Comparison of ENCODE assay signal across 10 mouse cellular contexts in the genomic region with DNA sequence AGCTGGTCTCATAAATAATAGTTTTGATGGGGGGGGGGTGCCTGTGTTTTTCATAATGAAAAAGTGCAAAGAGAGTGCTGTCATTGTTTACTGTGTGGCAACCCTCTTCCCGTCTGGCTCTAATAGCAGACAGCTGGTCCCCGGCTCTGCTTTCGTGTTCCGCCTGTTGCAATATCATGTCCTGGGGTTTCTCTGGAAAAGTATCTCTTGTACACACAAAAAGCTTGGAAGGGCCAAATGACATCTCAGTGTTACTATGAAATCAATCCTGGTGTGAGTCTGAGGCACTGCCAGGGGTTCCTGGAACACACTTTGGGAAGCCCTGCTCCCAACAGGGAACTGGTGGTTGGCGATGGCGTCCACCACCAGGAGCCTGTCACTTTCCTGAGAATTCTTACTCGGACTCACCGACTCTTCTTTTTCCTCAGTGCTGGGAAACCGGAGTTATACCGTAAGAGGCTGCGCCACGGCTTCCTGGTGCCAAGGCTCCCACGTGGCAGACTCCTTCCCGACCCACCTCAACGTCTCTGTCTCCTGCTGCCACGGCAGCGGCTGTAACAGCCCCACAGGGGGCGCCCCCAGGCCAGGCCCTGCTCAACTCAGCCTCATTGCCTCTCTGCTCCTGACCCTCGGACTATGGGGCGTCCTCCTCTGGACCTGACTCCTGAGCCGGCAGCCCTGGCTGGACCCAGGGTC. TPM values are rescaled to one million over a fixed set of nuclear protein-coding genes. Genes with fewer than 3 reads are reported as not detected.
DNase-seq lines count a peak whose midpoint lies in the region; ATAC-seq and TF ChIP-seq lines count a peak whose summit lies in the region.
"Had no signal": no experiment of that assay in that cellular context is flagged by ENCODE, and none has a peak within 500 bp of the region (broad histone marks: within the 10 kb centered on the region; RNA-seq: fewer than 3 reads in every experiment).

No protein-coding gene starts in this region.

- no peak for DNase-seq in hindbrain, embryonic 11.5 days (ENCODE audit: low spot score)
- peak; percentile 34 for DNase-seq in thymus, postnatal 4 days
- DNase-seq in thymus, postnatal 14 days = no peak
- DNase-seq in layer of hippocampus, adult 2 months (ENCODE audit: low spot score in 2 of 2) = peak; percentile 69 to 71
- no peak for DNase-seq in adrenal gland, postnatal 10 days
- no peak for DNase-seq in urinary bladder, postnatal 14 days (ENCODE audit: low spot score)
- no peak for DNase-seq in adrenal gland, postnatal 36 days
- DNase-seq: heart, postnatal 36 days had no signal

- H3K4me3 ChIP-seq in hindbrain, embryonic 13.5 days = no peak overlapping the region
- no peak overlapping the region for H3K4me3 ChIP-seq in hindbrain, embryonic 11.5 days (ENCODE audit: low read depth, low read length)
- peak overlapping the region; percentile 19; the same call in 1 of the 2 replicates for H3K4me3 ChIP-seq in layer of hippocampus, adult 2 months

- 0 out of 2 replicates have a peak overlapping the region, but pooled peaks have one; percentile 17 for H3K4me2 ChIP-seq in hindbrain, embryonic 13.5 days
- no peak overlapping the region for H3K4me2 ChIP-seq in hindbrain, embryonic 11.5 days (replicated peaks; ENCODE audit: low read depth, low read length)

- H3K4me1 ChIP-seq in hindbrain, embryonic 13.5 days (replicated peaks) = peaks cover 21% of the 10 kb centered on the region
- no peaks in the 10 kb centered on the region; the same call in 1 of the 2 replicates for H3K4me1 ChIP-seq in hindbrain, embryonic 11.5 days (replicated peaks; ENCODE audit: control insufficient read depth, insufficient read depth, low read length)

- no peaks in the 10 kb centered on the region for H3K9me3 ChIP-seq in hindbrain, embryonic 13.5 days
- no peaks in the 10 kb centered on the region for H3K9me3 ChIP-seq in hindbrain, embryonic 11.5 days (ENCODE audit: control insufficient read depth, low read length)

- TF ChIP-seq CTCF in layer of hippocampus, adult 2 months (conservative IDR thresholded peaks at IDR 0.05) = peak; percentile 76

- no peaks in the 10 kb centered on the region for H3K36me3 ChIP-seq in hindbrain, embryonic 13.5 days
- no peaks in the 10 kb centered on the region for H3K36me3 ChIP-seq in hindbrain, embryonic 11.5 days (ENCODE audit: control insufficient read depth, insufficient read depth, low read length)

- no peaks in the 10 kb centered on the region for H3K27me3 ChIP-seq in hindbrain, embryonic 13.5 days
- H3K27me3 ChIP-seq in hindbrain, embryonic 11.5 days (ENCODE audit: control insufficient read depth, insufficient read depth, low read length) = no peaks in the 10 kb centered on the region; the same call in 1 of the 2 replicates

- no peak overlapping the region; the same call in 1 of the 2 replicates for H3K27ac ChIP-seq in hindbrain, embryonic 13.5 days
- H3K27ac ChIP-seq in hindbrain, embryonic 11.5 days (ENCODE audit: low read depth, low read length) = no peak overlapping the region
- peak overlapping the region; percentile 52; the same call in 1 of the 2 replicates for H3K27ac ChIP-seq in layer of hippocampus, adult 2 months

- 33% methylated on average over 21 of the region's 21 CpGs for WGBS in hindbrain, embryonic 13.5 days
- WGBS in hindbrain, embryonic 11.5 days = 38% methylated on average over 20 of the region's 21 CpGs

- no peak overlapping the region for H3K9ac ChIP-seq in hindbrain, embryonic 13.5 days
- no peak overlapping the region for H3K9ac ChIP-seq in hindbrain, embryonic 11.5 days (ENCODE audit: low read depth, low read length)

- ATAC-seq in hindbrain, embryonic 13.5 days (ENCODE audit: low FRiP score) = no peak
- ATAC-seq in hindbrain, embryonic 11.5 days (ENCODE audit: low FRiP score) = no peak

RNA-seq across cellular contexts. Expression of a gene that starts 6.9 kb away (rescaled TPM):
- polyA plus RNA-seq in hindbrain, embryonic 13.5 days (2015; fragmentation: Nextera tagmentation; extraction: Ambion mirVana) = 67.2 and 67.9 TPM in 2 replicates
- 8.8 and 12.6 TPM in 2 replicates for polyA plus RNA-seq in hindbrain, embryonic 11.5 days (2014; fragmentation: Nextera tagmentation; extraction: Ambion mirVana)
- total RNA-seq in layer of hippocampus, adult 2 months (2021) = 100 to 1,000 TPM; 128 to 132 TPM
- total RNA-seq in adrenal gland, postnatal 10 days (2021) = 1 to 10 TPM; 6.4 to 8.6 TPM
- total RNA-seq in adrenal gland, postnatal 36 days (2021) = 1 to 10 TPM; 2.8 to 3.6 TPM

RNA-seq across cellular contexts. Expression of a gene that starts 12.7 kb away (rescaled TPM):
- 1.2 and 1.6 TPM in 2 replicates for polyA plus RNA-seq in hindbrain, embryonic 13.5 days (2015; fragmentation: Nextera tagmentation; extraction: Ambion mirVana)
- 1.7 and 2.1 TPM in 2 replicates for polyA plus RNA-seq in hindbrain, embryonic 11.5 days (2014; fragmentation: Nextera tagmentation; extraction: Ambion mirVana)
- under 1 TPM; 0.23 to 0.32 TPM for total RNA-seq in layer of hippocampus, adult 2 months (2021)
- 1 to 10 TPM; 6.7 to 9.4 TPM for total RNA-seq in adrenal gland, postnatal 10 days (2021)
- 1 to 10 TPM; 7.9 to 9.8 TPM for total RNA-seq in adrenal gland, postnatal 36 days (2021)

RNA-seq across cellular contexts. Expression of a gene that starts 22.9 kb away (rescaled TPM):
- not detected in 2 replicates for polyA plus RNA-seq in hindbrain, embryonic 13.5 days (2015; fragmentation: Nextera tagmentation; extraction: Ambion mirVana)
- not detected in 2 replicates for polyA plus RNA-seq in hindbrain, embryonic 11.5 days (2014; fragmentation: Nextera tagmentation; extraction: Ambion mirVana)
- not detected for total RNA-seq in layer of hippocampus, adult 2 months (2021)
- total RNA-seq in adrenal gland, postnatal 10 days (2021) = under 1 TPM in 1 of 2 experiments, not detected in 1; 0.27 TPM
- not detected for total RNA-seq in adrenal gland, postnatal 36 days (2021)
- total RNA-seq: heart, postnatal 36 days had no signal

RNA-seq across cellular contexts. Expression of a gene that starts 31.8 kb away (rescaled TPM):
- 259 and 270 TPM in 2 replicates for polyA plus RNA-seq in hindbrain, embryonic 13.5 days (2015; fragmentation: Nextera tagmentation; extraction: Ambion mirVana)
- 82.4 and 87.7 TPM in 2 replicates for polyA plus RNA-seq in hindbrain, embryonic 11.5 days (2014; fragmentation: Nextera tagmentation; extraction: Ambion mirVana)
- 10 to 100 TPM; 32.6 to 41.6 TPM for total RNA-seq in layer of hippocampus, adult 2 months (2021)
- total RNA-seq in adrenal gland, postnatal 10 days (2021) = 1 to 10 TPM; 6.0 to 9.1 TPM
- total RNA-seq in adrenal gland, postnatal 36 days (2021) = 1 to 10 TPM; 6.0 to 6.8 TPM

RNA-seq across cellular contexts. Expression of a gene that starts 37.3 kb away (rescaled TPM):
- polyA plus RNA-seq in hindbrain, embryonic 13.5 days (2015; fragmentation: Nextera tagmentation; extraction: Ambion mirVana) = 1.1 and 1.6 TPM in 2 replicates
- 0.59 and 0.90 TPM in 2 replicates for polyA plus RNA-seq in hindbrain, embryonic 11.5 days (2014; fragmentation: Nextera tagmentation; extraction: Ambion mirVana)
- not detected for total RNA-seq in layer of hippocampus, adult 2 months (2021)
- total RNA-seq in adrenal gland, postnatal 10 days (2021) = not detected
- total RNA-seq in adrenal gland, postnatal 36 days (2021) = not detected
- total RNA-seq: heart, postnatal 36 days had no signal
- polyA plus RNA-seq: small intestine, adult 2 months had no signal

Comparison
In these comparisons a context has a peak if more than half of its experiments do, and no peak if none do; other contexts are left out.
1. DNase-seq: peak in thymus, postnatal 4 days (single experiment) and layer of hippocampus, adult 2 months (2 of 2); none in hindbrain, embryonic 11.5 days (single experiment), thymus, postnatal 14 days (single experiment), adrenal gland, postnatal 10 days (single experiment), urinary bladder, postnatal 14 days (single experiment) and adrenal gland, postnatal 36 days (0 of 2).
2. RNA of a gene that starts 6.9 kb away (total RNA-seq): 128 to 132 TPM in layer of hippocampus, adult 2 months; 6.4 to 8.6 TPM in adrenal gland, postnatal 10 days and 2.8 to 3.6 TPM in adrenal gland, postnatal 36 days; every median in the first group is over 10 times any median in the second.
3. RNA of a gene that starts 12.7 kb away (total RNA-seq): 7.9 to 9.8 TPM in adrenal gland, postnatal 36 days and 6.7 to 9.4 TPM in adrenal gland, postnatal 10 days; 0.23 to 0.32 TPM in layer of hippocampus, adult 2 months; every median in the first group is over 4 times any median in the second.